Mouse (Mus musculus) midbrain, embryonic 11.5 days (tissue): ENCODE data around the gene Sec61g. TPM values are rescaled to one million over a fixed set of nuclear protein-coding genes. Genes with fewer than 3 reads are reported as not detected.
A peak's percentile ranks its signal among the peaks of the same experiment; 100 is the strongest.

ENCODE experiments used
- ATAC-seq: fragments of 200-750 bp; cut with Nextera tagmentation; 2 replicates; pipeline ENCODE4 v1.8.0; 2017; ENCODE audit warnings: moderate TSS enrichment, moderate library complexity; ENCODE audit not compliant: low FRiP score
- DNase-seq: peaks from one replicate; pipeline ENCODE4 v3.0.0; 2015; ENCODE audit warnings: low spot score; ENCODE audit errors: missing footprints
- H3K27ac ChIP-seq: fragments of 300-500 bp; sonication (generic); 2 replicates; pipeline ENCODE4 v1.5.1; 2014; ENCODE audit warnings: low read depth, low read length
- H3K27me3 ChIP-seq: fragments of 300-500 bp; sonication (generic); 2 replicates; pipeline ENCODE4 v1.6.1; 2014; ENCODE audit warnings: mild to moderate bottlenecking, low read length, moderate library complexity, mixed read lengths; ENCODE audit not compliant: control insufficient read depth, insufficient read depth
- H3K36me3 ChIP-seq: fragments of 300-500 bp; sonication (generic); 2 replicates; pipeline ENCODE4 v1.6.1; 2014; ENCODE audit warnings: mild to moderate bottlenecking, low read length, moderate library complexity, mixed read lengths; ENCODE audit not compliant: control insufficient read depth, insufficient read depth
- H3K4me1 ChIP-seq: fragments of 300-500 bp; sonication (generic); 2 replicates; pipeline ENCODE4 v1.6.1; 2014; ENCODE audit warnings: low read length; ENCODE audit not compliant: control insufficient read depth, insufficient read depth
- H3K4me2 ChIP-seq: fragments of 300-500 bp; sonication (generic); 2 replicates; pipeline ENCODE4 v1.6.1; 2014; ENCODE audit warnings: mild to moderate bottlenecking, moderate library complexity
- H3K4me3 ChIP-seq: fragments of 300-500 bp; sonication (generic); 2 replicates; pipeline ENCODE4 v1.5.1; 2014; ENCODE audit warnings: low read depth, low read length
- H3K9ac ChIP-seq: fragments of 300-500 bp; sonication (generic); 2 replicates; pipeline ENCODE4 v1.6.1; 2014; ENCODE audit warnings: low read length
- H3K9me3 ChIP-seq: fragments of 300-500 bp; sonication (generic); 2 replicates; pipeline ENCODE4 v1.6.1; 2016; ENCODE audit warnings: low read length; ENCODE audit not compliant: control insufficient read depth
- WGBS: fragments of 180-500 bp; shearing (Covaris S2); extraction: QIAGEN DNeasy Blood & Tissue Kit; methylation state at CpG from one replicate; pipeline ENCODE4 v1.1.7; 2014; 5-methylcytosine and 5-hydroxymethylcytosine counted together
- polyA plus RNA-seq: library from polyadenylated mRNA; unstranded; fragments of >200 nt; fragmentation: Nextera tagmentation; extraction: Ambion mirVana; gene quantifications from 2 replicates; pipeline ENCODE4 v1.2.1, GENCODE M21; 2014

Gene Sec61g
- polyA plus RNA-seq, 1 experiment from 2014 or later = 40.4 TPM

- no peaks in the 10 kb centered on the region for H3K9me3 ChIP-seq
- ATAC-seq = 0 out of 2 replicates have a peak, but pooled peaks have one; percentile 42
- H3K4me1 ChIP-seq = no peaks in the 10 kb centered on the region
- H3K4me3 ChIP-seq = no peak overlapping the region
- no peak for DNase-seq
- H3K27ac ChIP-seq = no peak overlapping the region
- no peaks in the 10 kb centered on the region for H3K27me3 ChIP-seq
- no peak overlapping the region for H3K9ac ChIP-seq
- WGBS = 48% methylated on average over 1 of the region's 1 CpGs
- no peak overlapping the region for H3K4me2 ChIP-seq
- H3K36me3 ChIP-seq = peaks cover 5% of the 10 kb centered on the region; the same call in 1 of the 2 replicates
These were observed 9.3 kb downstream of the Sec61g start for GRCm38 (mm10) chr11:16498756-16499680.

Other genes starting within 250 kb of the Sec61g start
- gene Egfr, start 243.7 kb upstream of the Sec61g start, polyA plus RNA-seq = 3.5 and 4.5 TPM in 2 replicates